Mouse (Mus musculus): ENCODE measurements at regions not wholly inside any gene's neighbourhood (a gene's known extent, or its start where the extent isn't known, plus 50 kb on each side); places are given as distances from the start of the nearest gene placed in this dataset.

- in situ Hi-C loops (cut with MboI; ENCODE audit: low pct_unique_long_range_greater_than_20kb in 1 of 2, low sequenced_read_pairs in 2 of 2, unreplicated experiment in 1 of 2), result no loop called here
Observed at GRCm38 (mm10) chr11:44136024-44136423, 235.0 kb upstream of the Adra1b start.

- in situ Hi-C loops (cut with MboI; ENCODE audit: low pct_unique_long_range_greater_than_20kb in 1 of 2, low sequenced_read_pairs in 2 of 2, unreplicated experiment in 1 of 2), result no loop called here
Observed at GRCm38 (mm10) chr11:44142996-44143395, 242.0 kb upstream of the Adra1b start.

GRCm38 (mm10) chr11:44144477-44144876, 243.5 kb upstream of the Adra1b start:
- in situ Hi-C loops (cut with MboI; ENCODE audit: low pct_unique_long_range_greater_than_20kb in 1 of 2, low sequenced_read_pairs in 2 of 2, unreplicated experiment in 1 of 2), result no loop called here

GRCm38 (mm10) chr11:44146419-44146818, 245.4 kb upstream of the Adra1b start:
- in situ Hi-C loops (cut with MboI; ENCODE audit: low pct_unique_long_range_greater_than_20kb in 1 of 2, low sequenced_read_pairs in 2 of 2, unreplicated experiment in 1 of 2), result no loop called here

- in situ Hi-C loops (cut with MboI; ENCODE audit: low pct_unique_long_range_greater_than_20kb in 1 of 2, low sequenced_read_pairs in 2 of 2, unreplicated experiment in 1 of 2), result no loop called here
Observed at GRCm38 (mm10) chr11:44153576-44153975, 246.3 kb upstream of the Il12b start.

GRCm38 (mm10) chr11:44155591-44155990, 244.3 kb upstream of the Il12b start:
- in situ Hi-C loops (cut with MboI; ENCODE audit: low pct_unique_long_range_greater_than_20kb in 1 of 2, low sequenced_read_pairs in 2 of 2, unreplicated experiment in 1 of 2), result no loop called here

- in situ Hi-C loops (cut with MboI; ENCODE audit: low pct_unique_long_range_greater_than_20kb in 1 of 2, low sequenced_read_pairs in 2 of 2, unreplicated experiment in 1 of 2), result no loop called here
Observed at GRCm38 (mm10) chr11:44156081-44156480, 243.8 kb upstream of the Il12b start.

- in situ Hi-C loops (cut with MboI; ENCODE audit: low pct_unique_long_range_greater_than_20kb in 1 of 2, low sequenced_read_pairs in 2 of 2, unreplicated experiment in 1 of 2), result no loop called here
Observed at GRCm38 (mm10) chr11:44156490-44157345, 243.1 kb upstream of the Il12b start.

- in situ Hi-C loops (cut with MboI; ENCODE audit: low pct_unique_long_range_greater_than_20kb in 1 of 2, low sequenced_read_pairs in 2 of 2, unreplicated experiment in 1 of 2), result no loop called here
Observed at GRCm38 (mm10) chr11:44158236-44158635, 241.6 kb upstream of the Il12b start.

GRCm38 (mm10) chr11:44161734-44162418, 238.0 kb upstream of the Il12b start:
- in situ Hi-C loops (cut with MboI; ENCODE audit: low pct_unique_long_range_greater_than_20kb in 1 of 2, low sequenced_read_pairs in 2 of 2, unreplicated experiment in 1 of 2), result no loop called here

- in situ Hi-C loops (cut with MboI; ENCODE audit: low pct_unique_long_range_greater_than_20kb in 1 of 2, low sequenced_read_pairs in 2 of 2, unreplicated experiment in 1 of 2), result no loop called here
Observed at GRCm38 (mm10) chr11:44163049-44163448, 236.8 kb upstream of the Il12b start.

- in situ Hi-C loops (cut with MboI; ENCODE audit: low pct_unique_long_range_greater_than_20kb in 1 of 2, low sequenced_read_pairs in 2 of 2, unreplicated experiment in 1 of 2), result no loop called here
Observed at GRCm38 (mm10) chr11:44163748-44164147, 236.1 kb upstream of the Il12b start.

- in situ Hi-C loops (cut with MboI; ENCODE audit: low pct_unique_long_range_greater_than_20kb in 1 of 2, low sequenced_read_pairs in 2 of 2, unreplicated experiment in 1 of 2), result no loop called here
Observed at GRCm38 (mm10) chr11:44164186-44164585, 235.7 kb upstream of the Il12b start.

GRCm38 (mm10) chr11:44167724-44168500, 232.0 kb upstream of the Il12b start:
- in situ Hi-C loops (cut with MboI; ENCODE audit: low pct_unique_long_range_greater_than_20kb in 1 of 2, low sequenced_read_pairs in 2 of 2, unreplicated experiment in 1 of 2), result no loop called here

GRCm38 (mm10) chr11:44172478-44172877, 227.4 kb upstream of the Il12b start:
- in situ Hi-C loops (cut with MboI; ENCODE audit: low pct_unique_long_range_greater_than_20kb in 1 of 2, low sequenced_read_pairs in 2 of 2, unreplicated experiment in 1 of 2), result no loop called here

- in situ Hi-C loops (cut with MboI; ENCODE audit: low pct_unique_long_range_greater_than_20kb in 1 of 2, low sequenced_read_pairs in 2 of 2, unreplicated experiment in 1 of 2), result no loop called here
Observed at GRCm38 (mm10) chr11:44173196-44173595, 226.7 kb upstream of the Il12b start.

GRCm38 (mm10) chr11:44174548-44174947, 225.3 kb upstream of the Il12b start:
- in situ Hi-C loops (cut with MboI; ENCODE audit: low pct_unique_long_range_greater_than_20kb in 1 of 2, low sequenced_read_pairs in 2 of 2, unreplicated experiment in 1 of 2), result no loop called here

- in situ Hi-C loops (cut with MboI; ENCODE audit: low pct_unique_long_range_greater_than_20kb in 1 of 2, low sequenced_read_pairs in 2 of 2, unreplicated experiment in 1 of 2), result no loop called here
Observed at GRCm38 (mm10) chr11:44179711-44180110, 220.2 kb upstream of the Il12b start.

GRCm38 (mm10) chr11:44183823-44184222, 216.0 kb upstream of the Il12b start:
- in situ Hi-C loops (cut with MboI; ENCODE audit: low pct_unique_long_range_greater_than_20kb in 1 of 2, low sequenced_read_pairs in 2 of 2, unreplicated experiment in 1 of 2), result no loop called here
